ENCODE assay signal across 20 mouse cellular contexts in genomic region chr1:82590266-82590665, GRCm38 (mm10). TPM values are rescaled to one million over a fixed set of nuclear protein-coding genes. Genes with fewer than 3 reads are reported as not detected.
DNase-seq lines count a peak whose midpoint lies in the region; ATAC-seq and TF ChIP-seq lines count a peak whose summit lies in the region.
"Had no signal": no experiment of that assay in that cellular context is flagged by ENCODE, and none has a peak within 500 bp of the region (broad histone marks: within the 10 kb centered on the region; RNA-seq: fewer than 3 reads in every experiment).

No protein-coding gene starts in this region.

- no peak for TF ChIP-seq EP300 in lung, postnatal 0 days (IDR thresholded peaks at IDR 0.05)
- TF ChIP-seq EP300 in stomach, postnatal 0 days (optimal IDR thresholded peaks at IDR 0.05) = no peak

- no peak for TF ChIP-seq CTCF in lung, postnatal 0 days (IDR thresholded peaks at IDR 0.05)
- TF ChIP-seq CTCF in kidney, postnatal 0 days (IDR thresholded peaks at IDR 0.05; ENCODE audit: low read depth) = no peak
- TF ChIP-seq CTCF in stomach, postnatal 0 days (IDR thresholded peaks at IDR 0.05; ENCODE audit: low read depth) = no peak

- H3K27me3 ChIP-seq in heart, embryonic 12.5 days (replicated peaks) = peaks cover 21% of the 10 kb centered on the region
- H3K27me3 ChIP-seq in lung, postnatal 0 days (replicated peaks; ENCODE audit: insufficient read depth, low read length) = no peaks in the 10 kb centered on the region
- H3K27me3 ChIP-seq in kidney, postnatal 0 days (ENCODE audit: insufficient read depth, low read length) = no peaks in the 10 kb centered on the region
- no peaks in the 10 kb centered on the region for H3K27me3 ChIP-seq in stomach, postnatal 0 days (ENCODE audit: control insufficient read depth, insufficient read depth, low read length)
- H3K27me3 ChIP-seq: Patski had no signal

- no peak overlapping the region for H3K4me2 ChIP-seq in heart, embryonic 12.5 days
- H3K4me2 ChIP-seq in lung, postnatal 0 days (replicated peaks; ENCODE audit: low read depth, low read length) = no peak overlapping the region
- no peak overlapping the region for H3K4me2 ChIP-seq in kidney, postnatal 0 days (ENCODE audit: low read length)
- H3K4me2 ChIP-seq in stomach, postnatal 0 days (replicated peaks; ENCODE audit: low read depth) = no peak overlapping the region
- H3K4me2 ChIP-seq: forebrain, embryonic 13.5 days; heart, embryonic 11.5 days; hindbrain, embryonic 15.5 days had no signal

- ATAC-seq in heart, embryonic 12.5 days (ENCODE audit: insufficient number of reproducible peaks, low FRiP score) = no peak
- ATAC-seq in lung, postnatal 0 days = no peak
- ATAC-seq in kidney, postnatal 0 days (replicated peaks; ENCODE audit: low FRiP score, low read depth) = 0 out of 2 replicates have a peak, but pooled peaks have one; percentile 37
- ATAC-seq in stomach, postnatal 0 days (ENCODE audit: low FRiP score, low TSS enrichment) = no peak
- ATAC-seq: activated CD4-positive, CD25-positive, alpha-beta regulatory T cell, adult 4 months; forebrain, embryonic 13.5 days; forebrain, postnatal 0 days; Patski had no signal

- peak; percentile 83 for DNase-seq in heart, adult 11 months
- peak; percentile 9 for DNase-seq in lung, postnatal 10 days
- no peak for DNase-seq in lung, postnatal 0 days (ENCODE audit: low spot score)
- DNase-seq in kidney, postnatal 0 days (ENCODE audit: low spot score) = no peak
- DNase-seq in kidney, postnatal 36 days = peak; percentile 80 to 89
- no peak for DNase-seq in adrenal gland, adult 8-10 months
- DNase-seq in stomach, postnatal 0 days (ENCODE audit: low spot score) = no peak
- DNase-seq: cerebellum, adult 2 months; cerebellum, postnatal 10 days; forebrain, postnatal 0 days; gastrocnemius, postnatal 36 days; heart, adult 18-20 months; heart, postnatal 36 days had no signal

- no peaks in the 10 kb centered on the region for H3K36me3 ChIP-seq in heart, embryonic 12.5 days
- H3K36me3 ChIP-seq in lung, postnatal 0 days (ENCODE audit: insufficient read depth, low read length) = no peaks in the 10 kb centered on the region
- H3K36me3 ChIP-seq in kidney, postnatal 0 days (ENCODE audit: insufficient read depth, low read length) = no peaks in the 10 kb centered on the region
- no peaks in the 10 kb centered on the region for H3K36me3 ChIP-seq in stomach, postnatal 0 days (ENCODE audit: control insufficient read depth, insufficient read depth, low read length)
- H3K36me3 ChIP-seq: embryonic facial prominence, embryonic 10.5 days; hindbrain, embryonic 15.5 days had no signal

- no peaks in the 10 kb centered on the region for H3K9me3 ChIP-seq in heart, embryonic 12.5 days (replicated peaks)
- no peaks in the 10 kb centered on the region for H3K9me3 ChIP-seq in lung, postnatal 0 days (ENCODE audit: low read length)
- no peaks in the 10 kb centered on the region for H3K9me3 ChIP-seq in kidney, postnatal 0 days (replicated peaks; ENCODE audit: low read length)
- H3K9me3 ChIP-seq in stomach, postnatal 0 days (ENCODE audit: control insufficient read depth, low read length) = no peaks in the 10 kb centered on the region
- H3K9me3 ChIP-seq: embryonic facial prominence, embryonic 10.5 days; forebrain, embryonic 13.5 days; hindbrain, embryonic 15.5 days had no signal

- peaks cover 12% of the 10 kb centered on the region for H3K4me1 ChIP-seq in heart, embryonic 12.5 days (replicated peaks)
- peaks cover 8% of the 10 kb centered on the region; the same call in 1 of the 2 replicates for H3K4me1 ChIP-seq in lung, postnatal 0 days (ENCODE audit: insufficient read depth, low read depth, low read length)
- peaks cover 8% of the 10 kb centered on the region for H3K4me1 ChIP-seq in kidney, postnatal 0 days (replicated peaks; ENCODE audit: insufficient read depth, low read length)
- no peaks in the 10 kb centered on the region for H3K4me1 ChIP-seq in stomach, postnatal 0 days (replicated peaks; ENCODE audit: control insufficient read depth, insufficient read depth)

- no peak overlapping the region for H3K9ac ChIP-seq in heart, embryonic 12.5 days
- H3K9ac ChIP-seq in lung, postnatal 0 days (replicated peaks; ENCODE audit: low read depth) = no peak overlapping the region
- no peak overlapping the region for H3K9ac ChIP-seq in kidney, postnatal 0 days (ENCODE audit: low read depth, low read length)
- no peak overlapping the region for H3K9ac ChIP-seq in stomach, postnatal 0 days (ENCODE audit: low read length)
- H3K9ac ChIP-seq: forebrain, embryonic 13.5 days; forebrain, postnatal 0 days; hindbrain, embryonic 15.5 days had no signal

- H3K4me3 ChIP-seq in heart, embryonic 12.5 days = no peak overlapping the region
- no peak overlapping the region for H3K4me3 ChIP-seq in lung, postnatal 0 days (ENCODE audit: low read depth, low read length)
- H3K4me3 ChIP-seq in kidney, postnatal 0 days (replicated peaks; ENCODE audit: low read depth, low read length) = no peak overlapping the region
- no peak overlapping the region for H3K4me3 ChIP-seq in stomach, postnatal 0 days (ENCODE audit: low read depth, low read length)
- H3K4me3 ChIP-seq: embryonic facial prominence, embryonic 10.5 days; forebrain, embryonic 13.5 days; hindbrain, embryonic 15.5 days had no signal

- no peak overlapping the region for H3K27ac ChIP-seq in heart, embryonic 12.5 days (ENCODE audit: poor library complexity, severe bottlenecking)
- no peak overlapping the region for H3K27ac ChIP-seq in lung, postnatal 0 days (ENCODE audit: low read length)
- H3K27ac ChIP-seq in kidney, postnatal 0 days = peak overlapping the region; percentile 19; the same call in 1 of the 2 replicates
- no peak overlapping the region for H3K27ac ChIP-seq in stomach, postnatal 0 days (replicated peaks)
- H3K27ac ChIP-seq: embryonic facial prominence, embryonic 10.5 days; forebrain, embryonic 13.5 days; hindbrain, embryonic 15.5 days had no signal

- WGBS in heart, embryonic 12.5 days = 48% methylated on average over 4 of the region's 4 CpGs
- WGBS in lung, postnatal 0 days = 45% methylated on average over 4 of the region's 4 CpGs
- WGBS in kidney, postnatal 0 days = 54% methylated on average over 4 of the region's 4 CpGs
- WGBS in stomach, postnatal 0 days = 64% methylated on average over 4 of the region's 4 CpGs

RNA-seq across cellular contexts. Expression of gene Col4a3, which starts 3.5 kb away (rescaled TPM):
- 0.54 and 0.60 TPM in 2 replicates for polyA plus RNA-seq in heart, embryonic 12.5 days (2016; fragmentation: Nextera tagmentation; extraction: Ambion mirVana)
- 114 and 120 TPM in 2 replicates for polyA plus RNA-seq in lung, postnatal 0 days (2015; fragmentation: Nextera tagmentation; extraction: Ambion mirVana)
- polyA plus RNA-seq in kidney, postnatal 0 days (2015; fragmentation: Nextera tagmentation; extraction: Ambion mirVana) = 21.9 and 22.3 TPM in 2 replicates
- total RNA-seq in adrenal gland, adult 8-10 months (2022) = 1 to 10 TPM; 2.0 to 3.9 (median 2.8) TPM
- 0.36 and 0.42 TPM in 2 replicates for polyA plus RNA-seq in stomach, postnatal 0 days (2015; fragmentation: Nextera tagmentation; extraction: Ambion mirVana)

RNA-seq across cellular contexts. Expression of gene Col4a4, which starts 3.6 kb away (rescaled TPM):
- polyA plus RNA-seq in heart, embryonic 12.5 days (2016; fragmentation: Nextera tagmentation; extraction: Ambion mirVana) = 0.33 and 0.49 TPM in 2 replicates
- 67.3 and 78.7 TPM in 2 replicates for polyA plus RNA-seq in lung, postnatal 0 days (2015; fragmentation: Nextera tagmentation; extraction: Ambion mirVana)
- polyA plus RNA-seq in kidney, postnatal 0 days (2015; fragmentation: Nextera tagmentation; extraction: Ambion mirVana) = 20.3 and 20.8 TPM in 2 replicates
- total RNA-seq in adrenal gland, adult 8-10 months (2022) = 1 to 10 TPM; 7.0 to 9.1 (median 7.3) TPM
- polyA plus RNA-seq in stomach, postnatal 0 days (2015; fragmentation: Nextera tagmentation; extraction: Ambion mirVana) = 0.31 and 0.61 TPM in 2 replicates

Comparison
In these comparisons a context has a peak if more than half of its experiments do, and no peak if none do; other contexts are left out.
1. DNase-seq: peak in heart, adult 11 months (single experiment), lung, postnatal 10 days (single experiment) and kidney, postnatal 36 days (2 of 2); none in lung, postnatal 0 days (single experiment), kidney, postnatal 0 days (single experiment), adrenal gland, adult 8-10 months (single experiment) and stomach, postnatal 0 days (single experiment).
2. RNA of gene Col4a3, which starts 3.5 kb away (polyA plus RNA-seq): 114 to 120 TPM in lung, postnatal 0 days and 21.9 to 22.3 TPM in kidney, postnatal 0 days; 0.54 to 0.60 TPM in heart, embryonic 12.5 days and 0.36 to 0.42 TPM in stomach, postnatal 0 days; every median in the first group is over 10 times any median in the second.
3. RNA of gene Col4a4, which starts 3.6 kb away (polyA plus RNA-seq): 67.3 to 78.7 TPM in lung, postnatal 0 days and 20.3 to 20.8 TPM in kidney, postnatal 0 days; 0.31 to 0.61 TPM in stomach, postnatal 0 days and 0.33 to 0.49 TPM in heart, embryonic 12.5 days; every median in the first group is over 10 times any median in the second.